Mouse (Mus musculus) embryonic facial prominence, embryonic 11.5 days (tissue): Measurements from ENCODE around the gene Bicc1. TPM values are rescaled to one million over a fixed set of nuclear protein-coding genes. Genes with fewer than 3 reads are reported as not detected.
A peak's percentile ranks its signal among the peaks of the same experiment; 100 is the strongest.

Experiments
- ATAC-seq: fragments of 200-750 bp; cut with Nextera tagmentation; replicated peaks from 2 replicates; pipeline ENCODE4 v1.8.0; 2017; ENCODE audit warnings: low read depth; ENCODE audit not compliant: insufficient number of reproducible peaks, low FRiP score, low TSS enrichment
- DNase-seq: peaks from one replicate; pipeline ENCODE4 v3.0.0-alpha.2; 2015; ENCODE audit warnings: low spot score
- H3K27ac ChIP-seq: fragments of 300-500 bp; sonication (generic); replicated peaks from 2 replicates; pipeline ENCODE4 v1.5.1; 2014; ENCODE audit warnings: mild to moderate bottlenecking, low read depth, low read length, control low read depth
- H3K27me3 ChIP-seq: fragments of 300-500 bp; sonication (generic); 2 replicates; pipeline ENCODE4 v1.6.1; 2014; ENCODE audit warnings: mild to moderate bottlenecking, low read length, moderate library complexity, mixed read lengths; ENCODE audit not compliant: control insufficient read depth, insufficient read depth
- H3K36me3 ChIP-seq: fragments of 300-500 bp; sonication (generic); replicated peaks from 2 replicates; pipeline ENCODE4 v1.6.1; 2014; ENCODE audit warnings: low read depth, mild to moderate bottlenecking, low read length, moderate library complexity, mixed read lengths; ENCODE audit not compliant: control insufficient read depth, insufficient read depth
- H3K4me1 ChIP-seq: fragments of 300-500 bp; sonication (generic); 2 replicates; pipeline ENCODE4 v1.6.1; 2014; ENCODE audit warnings: low read length, mixed read lengths; ENCODE audit not compliant: control insufficient read depth, insufficient read depth
- H3K4me2 ChIP-seq: fragments of 300-500 bp; sonication (generic); 2 replicates; pipeline ENCODE4 v1.6.1; 2014; ENCODE audit warnings: low read depth, mild to moderate bottlenecking, control low read depth, low read length, moderate library complexity
- H3K4me3 ChIP-seq: fragments of 300-500 bp; sonication (generic); 2 replicates; pipeline ENCODE4 v1.5.1; 2014; ENCODE audit warnings: low read depth, low read length, control low read depth
- H3K9ac ChIP-seq: fragments of 300-500 bp; sonication (generic); replicated peaks from 2 replicates; pipeline ENCODE4 v1.6.1; 2014; ENCODE audit warnings: mild to moderate bottlenecking, control low read depth, low read length
- H3K9me3 ChIP-seq: fragments of 300-500 bp; sonication (generic); replicated peaks from 2 replicates; pipeline ENCODE4 v1.6.1; 2016; ENCODE audit warnings: mild to moderate bottlenecking, low read length, inconsistent platforms, mixed read lengths; ENCODE audit not compliant: control insufficient read depth
- WGBS: fragments of 180-500 bp; shearing (Covaris S2); extraction: QIAGEN DNeasy Blood & Tissue Kit; methylation state at CpG from one replicate; pipeline ENCODE4 v1.1.7; 2014; 5-methylcytosine and 5-hydroxymethylcytosine counted together
- polyA plus RNA-seq: library from polyadenylated mRNA; unstranded; fragments of >200 nt; fragmentation: Nextera tagmentation; extraction: Ambion mirVana; gene quantifications from 2 replicates; pipeline ENCODE4 v1.2.1, GENCODE M21; 2014

Bicc1 gene
- polyA plus RNA-seq, 1 experiment from 2014 or later = 10.4 TPM

- WGBS = 98% methylated on average over 9 of the region's 9 CpGs
- Histone ChIP-seq H3K36me3 (no peaks in the 10 kb centered on the region), H3K4me1 (no peaks in the 10 kb centered on the region), H3K9me3 (no peaks in the 10 kb centered on the region), H3K27ac (no peak overlapping the region), H3K4me2 (no peak overlapping the region), H3K27me3 (no peaks in the 10 kb centered on the region), H3K4me3 (no peak overlapping the region), H3K9ac (no peak overlapping the region)
- DNase-seq (no peak), ATAC-seq (no peak)
Observed at GRCm38 (mm10) chr10:70996051-70996450, 163.4 kb downstream of the Bicc1 start.

DNA sequence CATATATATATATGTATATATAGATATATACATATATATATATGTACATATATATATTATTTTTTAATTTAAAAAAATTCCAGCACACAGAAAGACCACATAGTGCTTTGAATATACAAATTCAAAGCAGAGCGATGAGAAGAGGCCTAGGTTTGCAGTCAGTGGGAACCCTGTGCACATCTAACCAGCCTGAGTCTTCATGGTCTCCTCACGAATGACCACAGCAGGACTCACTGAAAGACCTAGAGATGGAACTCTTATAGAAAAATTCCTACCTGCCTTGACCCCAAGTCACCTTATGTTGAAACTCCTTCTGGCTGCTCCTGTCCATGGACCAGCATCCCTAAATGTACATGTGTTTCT, 165.4 kb downstream of the Bicc1 start:
- ATAC-seq = no peak
- WGBS = 89% methylated on average over 2 of the region's 2 CpGs

DNA sequence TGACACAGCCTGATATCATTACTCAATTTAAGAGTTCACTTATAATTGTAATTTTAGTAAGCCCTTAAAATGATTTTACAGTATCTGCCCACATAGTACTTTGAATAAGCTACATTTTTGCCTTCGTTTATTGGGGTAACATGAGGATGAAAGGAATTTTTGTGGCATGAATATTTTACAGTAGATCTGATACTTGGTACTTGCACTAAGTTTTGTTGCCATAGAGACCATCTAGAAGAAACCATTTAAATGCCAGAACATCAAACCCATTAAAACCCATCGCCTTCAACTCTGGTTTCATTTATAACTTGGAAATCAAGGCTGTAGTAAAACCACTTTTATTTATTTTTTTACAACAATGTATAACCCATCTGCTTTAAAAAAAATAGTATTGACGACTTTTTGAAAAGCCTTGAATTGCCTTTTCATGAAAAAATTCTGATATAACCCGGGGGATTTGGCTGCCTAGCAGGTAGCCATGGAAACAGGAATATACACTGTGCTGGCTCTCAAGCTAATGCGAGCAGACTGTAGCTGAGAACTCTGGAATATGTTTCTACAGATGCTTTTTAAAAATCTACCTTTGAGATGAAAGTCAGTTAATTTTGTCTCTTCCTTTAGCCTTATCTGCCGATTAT, 165.9 kb downstream of the Bicc1 start:
- Histone ChIP-seq H3K4me1 (no peaks in the 10 kb centered on the region), H3K27me3 (no peaks in the 10 kb centered on the region), H3K4me2 (no peak overlapping the region), H3K9me3 (no peaks in the 10 kb centered on the region), H3K36me3 (no peaks in the 10 kb centered on the region), H3K4me3 (no peak overlapping the region), H3K9ac (no peak overlapping the region), H3K27ac (no peak overlapping the region)
- DNase-seq = peak; percentile 26
- 78% methylated on average over 6 of the region's 6 CpGs for WGBS
- ATAC-seq = no peak

More for the DNA sequence above, 165.4 kb downstream of the Bicc1 start:
- H3K9me3 ChIP-seq = no peaks in the 10 kb centered on the region
- H3K4me1 ChIP-seq = no peaks in the 10 kb centered on the region
- DNase-seq = no peak
- H3K9ac ChIP-seq = no peak overlapping the region
- no peaks in the 10 kb centered on the region for H3K27me3 ChIP-seq
- H3K27ac ChIP-seq = no peak overlapping the region
- H3K4me2 ChIP-seq = no peak overlapping the region
- no peak overlapping the region for H3K4me3 ChIP-seq
- no peaks in the 10 kb centered on the region for H3K36me3 ChIP-seq

DNA sequence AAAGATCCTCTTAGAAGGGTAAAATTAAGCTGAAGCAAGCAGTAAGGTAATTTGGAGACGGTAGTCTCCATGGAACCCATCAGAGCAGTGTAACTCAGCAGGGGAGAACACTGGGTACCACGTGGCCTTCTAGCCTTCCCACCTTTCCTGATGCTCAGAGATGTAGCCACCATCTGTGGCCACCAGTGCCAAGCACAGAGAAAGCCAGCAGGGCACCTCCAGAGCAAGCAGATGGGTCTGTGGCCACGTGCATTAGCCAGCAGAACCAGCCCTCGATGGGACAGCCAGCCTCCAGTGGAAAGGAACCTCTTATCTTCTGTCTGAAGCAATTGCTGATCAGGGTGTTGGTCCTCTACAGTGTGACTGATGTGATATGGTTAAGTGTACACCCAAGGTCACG, 172.1 kb downstream of the Bicc1 start:
- Histone ChIP-seq H3K9me3 (no peaks in the 10 kb centered on the region), H3K4me2 (no peak overlapping the region), H3K27ac (no peak overlapping the region), H3K9ac (no peak overlapping the region), H3K4me3 (no peak overlapping the region), H3K4me1 (no peaks in the 10 kb centered on the region), H3K27me3 (no peaks in the 10 kb centered on the region), H3K36me3 (no peaks in the 10 kb centered on the region)
- WGBS = 75% methylated on average over 5 of the region's 5 CpGs
- DNase-seq = no peak
- no peak for ATAC-seq

DNA sequence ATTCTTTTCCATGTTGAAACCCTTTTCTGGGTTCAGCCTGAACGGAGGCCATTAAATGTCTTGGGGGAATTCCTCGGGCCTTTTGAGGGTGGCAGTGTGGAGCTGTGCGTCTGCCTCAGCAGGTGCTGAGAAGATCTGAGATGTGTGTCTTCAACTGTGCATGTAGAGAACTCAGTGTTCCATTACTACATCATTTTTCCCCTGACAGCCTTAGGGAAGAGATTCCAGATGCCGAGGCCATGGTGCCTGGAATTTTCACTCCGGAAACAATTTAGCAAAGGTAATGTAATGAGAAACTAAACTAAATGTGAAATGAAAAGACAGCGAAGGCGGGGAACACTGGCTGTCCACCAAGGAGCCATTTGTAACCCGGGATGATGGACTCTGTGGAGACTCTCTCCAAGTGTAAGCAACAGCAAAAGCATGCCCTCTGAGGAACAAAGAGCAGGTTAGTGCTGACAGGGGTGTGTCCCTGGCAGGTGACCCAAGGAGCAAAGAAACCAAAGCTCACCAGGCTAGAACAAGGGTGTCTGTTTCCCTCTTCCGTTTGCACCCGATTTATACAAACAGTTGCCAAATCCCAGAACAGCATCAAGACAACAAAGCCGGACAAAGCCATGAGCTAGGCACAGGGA, 176.3 kb downstream of the Bicc1 start:
- Histone ChIP-seq H3K27me3 (no peaks in the 10 kb centered on the region), H3K9me3 (no peaks in the 10 kb centered on the region), H3K4me3 (no peak overlapping the region), H3K9ac (no peak overlapping the region), H3K4me2 (no peak overlapping the region), H3K36me3 (no peaks in the 10 kb centered on the region), H3K27ac (no peak overlapping the region), H3K4me1 (no peaks in the 10 kb centered on the region)
- no peak for DNase-seq
- 67% methylated on average over 11 of the region's 11 CpGs for WGBS
- ATAC-seq = no peak

DNA sequence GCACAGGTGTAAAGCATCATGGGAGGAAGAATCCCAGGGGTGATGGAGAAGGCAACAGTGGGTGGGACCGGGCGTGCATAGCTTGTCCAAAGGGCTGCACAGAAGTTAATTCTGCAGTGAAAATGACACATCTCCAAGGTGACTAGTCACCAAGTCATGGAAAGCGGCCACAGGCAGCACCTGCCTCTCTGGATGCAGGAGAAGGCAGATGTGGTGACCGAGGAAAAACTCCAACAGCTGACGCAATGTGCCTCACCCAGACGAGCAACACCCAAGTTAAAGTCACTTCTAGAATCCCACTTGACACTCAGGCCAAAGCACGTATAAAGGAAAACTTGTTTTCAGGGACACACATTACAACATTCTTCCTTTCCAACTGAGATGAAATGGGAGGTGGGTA, 177.3 kb downstream of the Bicc1 start:
- Histone ChIP-seq H3K27me3 (no peaks in the 10 kb centered on the region), H3K27ac (no peak overlapping the region), H3K9ac (no peak overlapping the region), H3K36me3 (no peaks in the 10 kb centered on the region), H3K4me2 (no peak overlapping the region), H3K4me3 (no peak overlapping the region), H3K9me3 (no peaks in the 10 kb centered on the region), H3K4me1 (no peaks in the 10 kb centered on the region)
- 90% methylated on average over 7 of the region's 7 CpGs for WGBS
- ATAC-seq = no peak
- no peak for DNase-seq

DNA sequence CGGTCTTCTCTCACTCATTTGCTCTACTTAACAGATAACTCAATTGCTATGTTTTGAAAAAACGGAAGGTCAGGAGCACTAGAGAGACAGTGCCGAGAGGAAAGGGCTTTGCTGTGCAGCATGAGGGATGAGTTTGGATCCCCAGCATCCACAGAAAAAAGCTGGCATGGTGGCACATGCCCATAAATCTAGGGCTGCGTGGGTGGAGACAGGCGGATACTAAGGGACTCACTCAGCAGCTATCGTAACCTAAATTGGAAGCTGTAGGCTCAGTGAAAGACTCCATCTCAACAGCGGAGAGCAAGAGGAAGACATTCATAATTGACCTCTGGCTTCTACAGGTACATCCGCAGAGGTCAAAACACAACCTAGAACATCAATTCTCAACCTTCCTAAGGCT, 179.8 kb downstream of the Bicc1 start:
- no peaks in the 10 kb centered on the region for H3K27me3 ChIP-seq
- DNase-seq (no peak), ATAC-seq (no peak)
- 91% methylated on average over 8 of the region's 8 CpGs for WGBS
- H3K9me3 ChIP-seq = no peaks in the 10 kb centered on the region
- H3K4me2 ChIP-seq = no peak overlapping the region
- no peak overlapping the region for H3K4me3 ChIP-seq
- no peaks in the 10 kb centered on the region for H3K4me1 ChIP-seq
- H3K36me3 ChIP-seq = no peaks in the 10 kb centered on the region
- H3K9ac ChIP-seq = no peak overlapping the region
- H3K27ac ChIP-seq = no peak overlapping the region

DNA sequence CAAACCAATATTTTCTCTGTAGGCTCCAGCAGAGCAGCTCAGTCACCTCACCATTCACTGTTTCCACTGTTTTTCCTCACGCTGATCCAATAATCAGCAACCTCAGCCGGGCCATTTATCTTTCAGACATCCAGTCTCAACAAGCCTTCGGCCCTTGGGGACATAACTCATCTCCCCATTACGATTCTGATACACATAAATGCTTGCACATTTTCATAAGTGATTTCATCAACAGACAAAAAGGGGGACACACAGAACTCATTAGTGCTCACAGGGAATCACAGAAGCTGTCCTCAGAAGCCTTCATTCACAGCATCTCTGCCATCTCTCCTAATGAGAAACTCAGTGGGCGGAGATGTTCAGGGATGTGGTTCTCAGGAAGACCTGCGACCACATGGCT, 182.4 kb downstream of the Bicc1 start:
- H3K4me3 ChIP-seq = no peak overlapping the region
- ATAC-seq (no peak), DNase-seq (no peak)
- H3K4me1 ChIP-seq = no peaks in the 10 kb centered on the region
- no peaks in the 10 kb centered on the region for H3K9me3 ChIP-seq
- no peak overlapping the region for H3K27ac ChIP-seq
- 74% methylated on average over 6 of the region's 6 CpGs for whole genome bisulfite sequencing
- H3K36me3 ChIP-seq = no peaks in the 10 kb centered on the region
- no peak overlapping the region for H3K9ac ChIP-seq
- no peaks in the 10 kb centered on the region for H3K27me3 ChIP-seq
- no peak overlapping the region for H3K4me2 ChIP-seq
